Mouse (Mus musculus) splenic B cell, adult 2 months (primary cell): ENCODE measurements around the gene Fam118a.
"Not testable (repeated sequence)": the region's sequence is repeated elsewhere in the genome, so short reads cannot be mapped to it uniquely, and the experiment has no call there.

ENCODE experiments used
- DNase-seq: peaks from one replicate; pipeline ENCODE4 v3.0.0-alpha.2; 2011; ENCODE audit warnings: low read depth, low spot score
- H3K27me3 ChIP-seq: 2 replicates; pipeline ENCODE4 v1.6.1; 2012; ENCODE audit warnings: mild to moderate bottlenecking, low read length, moderate library complexity, mixed read lengths; ENCODE audit not compliant: control insufficient read depth, poor library complexity, insufficient read depth, severe bottlenecking
- H3K36me3 ChIP-seq: 2 replicates; pipeline ENCODE4 v1.6.1; 2012; ENCODE audit warnings: mild to moderate bottlenecking, low read length, moderate library complexity, mixed read lengths; ENCODE audit not compliant: control insufficient read depth, poor library complexity, insufficient read depth, severe bottlenecking

The Fam118a gene

GRCm38 (mm10) chr15:85028648-85029047 is at the start of gene Fam118a:
Gene Fam118a (plus strand): TSS chr15:85028948.
- not testable (repeated sequence) for H3K36me3 ChIP-seq, DNase-seq, H3K27me3 ChIP-seq

GRCm38 (mm10) chr15:84981609-84982313 is 47.0 kb upstream of the Fam118a start:
- no peaks in the 10 kb centered on the region for H3K27me3 ChIP-seq
- DNase-seq = peak; percentile 43
- no peaks in the 10 kb centered on the region; the same call in 1 of the 2 replicates for H3K36me3 ChIP-seq

GRCm38 (mm10) chr15:84982888-84983287 is 45.9 kb upstream of the Fam118a start:
- DNase-seq = peak; percentile 41
- no peaks in the 10 kb centered on the region; the same call in 1 of the 2 replicates for H3K36me3 ChIP-seq
- H3K27me3 ChIP-seq = no peaks in the 10 kb centered on the region

GRCm38 (mm10) chr15:84983721-84984120 is 45.0 kb upstream of the Fam118a start:
- no peak for DNase-seq
- no peaks in the 10 kb centered on the region for H3K27me3 ChIP-seq
- no peaks in the 10 kb centered on the region; the same call in 1 of the 2 replicates for H3K36me3 ChIP-seq

GRCm38 (mm10) chr15:84985516-84986160 is 43.1 kb upstream of the Fam118a start:
- no peak for DNase-seq

GRCm38 (mm10) chr15:84986171-84987019 is 42.4 kb upstream of the Fam118a start:
- H3K27me3 ChIP-seq = no peaks in the 10 kb centered on the region
- DNase-seq = peak; percentile 77
- H3K36me3 ChIP-seq = no peaks in the 10 kb centered on the region; the same call in 1 of the 2 replicates

More at GRCm38 (mm10) chr15:84985516-84986160, 43.1 kb upstream of the Fam118a start:
- no peaks in the 10 kb centered on the region for H3K27me3 ChIP-seq
- no peaks in the 10 kb centered on the region; the same call in 1 of the 2 replicates for H3K36me3 ChIP-seq

- Histone ChIP-seq H3K36me3 (no peaks in the 10 kb centered on the region; the same call in 1 of the 2 replicates), H3K27me3 (no peaks in the 10 kb centered on the region)
- DNase-seq = peak; percentile 52
Observed at GRCm38 (mm10) chr15:84987020-84987815, 41.5 kb upstream of the Fam118a start.

GRCm38 (mm10) chr15:84987874-84988825 is 40.6 kb upstream of the Fam118a start, which contains the start of gene 5031439G07Rik:
Gene 5031439G07Rik (minus strand): TSS chr15:84988551.
- no peaks in the 10 kb centered on the region for H3K27me3 ChIP-seq
- DNase-seq = peak; percentile 96
- H3K36me3 ChIP-seq = no peaks in the 10 kb centered on the region; the same call in 1 of the 2 replicates

GRCm38 (mm10) chr15:84989098-84989497 is 39.6 kb upstream of the Fam118a start:
- no peak for DNase-seq
- no peaks in the 10 kb centered on the region for H3K36me3 ChIP-seq
- H3K27me3 ChIP-seq = no peaks in the 10 kb centered on the region

- no peaks in the 10 kb centered on the region for H3K27me3 ChIP-seq
- DNase-seq = no peak
- no peaks in the 10 kb centered on the region for H3K36me3 ChIP-seq
Observed at GRCm38 (mm10) chr15:84989771-84990170, 39.0 kb upstream of the Fam118a start.

- no peaks in the 10 kb centered on the region for H3K27me3 ChIP-seq
- no peaks in the 10 kb centered on the region for H3K36me3 ChIP-seq
- DNase-seq = peak; percentile 44
Observed at GRCm38 (mm10) chr15:84994498-84994897, 34.2 kb upstream of the Fam118a start.

GRCm38 (mm10) chr15:84995041-84995440 is 33.7 kb upstream of the Fam118a start:
- H3K27me3 ChIP-seq = no peaks in the 10 kb centered on the region
- DNase-seq = peak; percentile 43
- H3K36me3 ChIP-seq = no peaks in the 10 kb centered on the region

GRCm38 (mm10) chr15:84995967-84996366 is 32.8 kb upstream of the Fam118a start:
- peak; percentile 84 for DNase-seq

More at GRCm38 (mm10) chr15:84995967-84996366, 32.8 kb upstream of the Fam118a start:
- Histone ChIP-seq H3K36me3 (no peaks in the 10 kb centered on the region), H3K27me3 (no peaks in the 10 kb centered on the region)
